Mouse (Mus musculus) adrenal gland, adult (tissue): ENCODE measurements at regions not wholly inside any gene's neighbourhood (a gene's known extent, or its start where the extent isn't known, plus 50 kb on each side); places are given as distances from the start of the nearest gene placed in this dataset.
"Not testable (repeated sequence)": the region's sequence is repeated elsewhere in the genome, so short reads cannot be mapped to it uniquely, and the experiment has no call there.

Source experiments
- DNase-seq, 2 experiments: peaks; one replicate each; pipeline ENCODE4 v3.0.0; 2022 to 2023; ENCODE audit warnings: low spot score in 1 of 2; ENCODE audit not compliant: inconsistent age in 2 of 2

DNA sequence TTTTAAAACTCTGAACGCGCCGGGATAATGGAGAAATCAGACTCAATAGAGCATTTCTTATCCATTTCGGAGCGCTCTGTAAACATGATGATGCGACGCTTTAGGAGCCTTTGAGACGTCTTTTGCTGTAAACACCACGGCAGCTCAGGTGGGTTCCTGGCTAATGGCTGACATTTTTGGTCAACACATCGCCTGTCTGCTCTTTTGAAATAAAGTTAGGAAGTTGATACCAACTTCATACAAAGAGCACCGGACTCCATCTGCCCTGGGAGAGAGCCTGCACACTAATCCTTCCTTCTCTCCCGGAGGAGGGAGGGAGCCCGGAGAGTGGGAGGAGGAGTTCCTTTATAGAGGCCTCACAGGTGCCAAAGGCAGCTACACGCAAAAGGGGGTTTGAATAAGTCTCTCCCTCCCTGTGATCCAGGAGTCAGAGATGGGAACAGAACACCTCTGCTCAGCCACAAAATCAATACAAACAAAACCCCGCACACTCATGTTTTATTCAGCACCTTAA lies 63.8 kb upstream of the Srsf6 start:
- no peak for DNase-seq

DNA sequence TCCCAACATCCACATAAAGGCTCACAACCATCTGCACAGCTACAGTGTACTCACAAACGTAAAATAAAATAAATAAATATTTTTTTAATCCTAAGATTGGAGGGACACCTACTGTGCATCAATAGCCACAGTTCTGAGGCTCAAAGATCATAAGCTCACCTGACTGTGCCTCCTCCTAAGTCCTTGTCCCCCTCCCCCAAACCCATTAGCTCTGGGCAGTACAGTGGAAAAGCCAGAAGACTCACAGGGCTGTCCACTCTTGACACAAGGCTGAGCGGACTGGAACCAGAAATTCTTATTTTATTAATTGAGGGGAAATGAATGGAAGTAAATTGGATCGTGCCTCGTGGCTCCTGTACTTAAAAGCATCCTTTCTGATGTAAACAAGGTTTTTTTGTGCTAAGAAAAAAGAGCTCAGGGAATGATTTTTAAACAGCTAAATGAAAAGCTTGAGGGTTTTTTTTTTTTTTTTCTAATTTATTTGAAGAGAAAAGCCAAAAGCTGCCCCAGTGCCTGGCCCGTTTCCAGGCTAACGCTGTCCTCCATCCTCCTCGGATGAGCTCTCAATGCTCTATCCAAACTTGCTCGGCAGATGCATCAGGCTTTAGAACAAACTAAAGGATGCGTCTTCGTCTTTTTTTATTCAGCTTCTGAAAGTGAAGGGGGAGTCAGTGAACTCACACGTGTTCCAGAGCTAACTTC lies 64.6 kb upstream of the Srsf6 start:
- no peak for DNase-seq

DNA sequence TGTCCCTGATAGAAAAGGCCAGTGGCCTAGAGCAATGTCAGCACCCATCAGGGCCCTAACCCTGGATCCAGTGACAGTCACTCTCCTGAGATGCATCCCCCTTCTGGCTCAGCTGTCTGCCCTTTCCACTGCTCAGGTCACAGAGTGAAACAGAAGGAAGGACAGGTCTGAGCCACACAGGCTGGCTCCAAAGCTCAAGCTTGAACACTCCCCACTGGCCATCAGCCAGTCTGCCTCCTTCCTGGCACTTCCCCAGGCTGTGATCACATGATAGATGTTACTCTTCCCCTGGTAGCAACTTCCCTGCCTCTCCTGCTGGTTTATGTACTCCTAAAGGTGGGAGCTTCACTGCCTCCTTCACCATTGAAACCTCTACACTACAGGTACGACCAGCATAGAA lies 66.8 kb upstream of the Srsf6 start:
- peak; percentile 9 to 69 for DNase-seq

DNA sequence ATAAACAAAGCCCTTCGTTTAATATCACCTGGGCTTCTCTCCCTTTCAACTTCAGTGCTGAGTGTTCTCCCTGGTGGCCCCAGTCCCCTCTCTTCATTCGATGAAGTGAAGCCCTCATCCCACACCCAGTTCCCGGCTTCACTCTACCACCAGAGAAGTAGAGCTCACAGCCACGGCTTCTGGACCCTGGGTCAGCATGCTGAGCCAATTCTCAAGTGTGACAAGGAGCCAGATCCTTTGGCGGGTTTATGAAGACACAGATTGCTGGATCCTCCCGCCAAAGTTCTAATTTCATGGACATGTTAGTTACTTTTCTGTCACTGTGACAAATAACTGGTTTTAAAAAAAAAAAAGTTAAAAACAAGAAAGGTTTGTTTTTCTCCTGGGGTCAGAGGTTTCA lies 76.7 kb upstream of the Srsf6 start:
- no peak for DNase-seq

DNA sequence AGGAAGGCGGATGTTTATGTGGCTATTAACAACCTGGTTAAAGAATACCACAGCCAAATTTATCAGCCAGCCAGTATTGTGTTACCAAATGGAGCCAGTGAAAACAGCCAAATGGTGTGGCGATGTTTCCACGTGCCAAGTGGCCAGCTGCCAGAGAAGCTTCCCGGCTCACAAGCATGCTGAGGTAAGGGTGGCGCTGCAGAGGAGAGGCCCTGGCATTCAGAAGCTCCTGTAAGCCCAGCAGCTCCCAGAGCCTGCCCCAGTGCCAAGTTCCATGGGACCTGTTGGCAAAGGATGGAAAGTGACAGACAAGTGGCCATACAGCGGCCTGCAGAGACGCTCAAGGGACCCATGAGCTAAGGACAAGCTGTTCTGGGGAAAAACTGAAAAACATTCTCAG lies 77.8 kb upstream of the Srsf6 start:
- peak in 1 of 2 experiments; percentile 41 for DNase-seq

DNA sequence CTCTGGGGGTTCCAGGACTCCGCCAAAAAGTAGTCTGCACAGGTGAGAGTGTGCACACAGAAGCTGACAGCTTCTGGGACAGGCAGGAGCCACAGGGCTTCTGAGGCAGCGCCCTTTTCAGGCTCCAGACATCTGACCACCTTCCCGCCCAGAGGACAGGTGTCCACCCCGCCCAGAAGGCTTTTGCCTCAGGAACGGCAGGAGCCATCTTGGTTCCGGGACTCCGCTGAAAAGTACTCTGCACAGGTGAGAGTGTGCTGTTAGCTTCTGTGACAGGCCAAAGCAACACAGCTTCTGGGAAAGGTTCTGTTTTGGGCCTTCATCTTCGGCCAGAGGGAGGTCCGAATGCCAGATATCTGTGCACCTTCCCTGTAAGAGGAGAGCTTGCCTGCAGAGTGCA lies 89.6 kb upstream of the Srsf6 start:
- DNase-seq = not testable (repeated sequence)

DNA sequence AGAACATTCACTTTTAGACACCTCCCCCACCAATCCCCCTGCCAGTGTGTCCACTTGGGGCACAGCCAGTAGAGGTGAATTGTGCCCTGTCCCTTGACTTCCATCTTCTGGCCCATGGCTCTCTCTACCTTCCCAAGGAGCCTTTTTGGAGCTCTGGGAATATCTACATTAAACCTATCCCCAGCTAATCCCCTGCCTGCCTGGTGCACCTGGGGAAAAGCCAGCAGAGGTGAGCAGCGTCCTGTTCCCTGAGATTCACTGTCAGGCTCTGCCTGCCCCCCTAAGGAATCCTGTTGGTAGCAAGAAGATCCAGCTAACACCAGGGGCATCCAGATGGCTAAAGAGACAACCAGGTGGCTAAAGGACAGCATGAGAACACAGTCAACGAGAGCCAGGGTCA lies 93.6 kb upstream of the Srsf6 start:
- DNase-seq = no peak

DNA sequence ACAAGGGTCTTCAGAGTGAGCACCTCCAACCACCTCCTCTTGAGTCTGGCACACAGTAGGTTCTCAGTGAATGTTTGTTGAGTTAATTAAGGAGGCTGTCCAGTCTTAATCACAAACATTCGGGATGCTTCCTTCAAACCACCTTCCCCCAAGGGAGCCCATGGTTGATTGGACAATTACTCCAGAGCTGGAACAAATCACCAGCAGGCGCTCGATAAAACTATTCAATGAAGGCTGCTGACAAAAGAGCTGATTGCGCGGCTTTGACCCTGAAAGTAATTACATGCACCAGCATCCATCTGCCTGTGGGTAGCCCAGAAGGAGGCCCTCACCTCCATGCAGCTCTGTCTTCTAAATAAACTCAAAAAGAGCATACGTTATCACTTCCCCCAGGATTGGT lies 97.6 kb upstream of the Srsf6 start:
- DNase-seq = no peak

DNA sequence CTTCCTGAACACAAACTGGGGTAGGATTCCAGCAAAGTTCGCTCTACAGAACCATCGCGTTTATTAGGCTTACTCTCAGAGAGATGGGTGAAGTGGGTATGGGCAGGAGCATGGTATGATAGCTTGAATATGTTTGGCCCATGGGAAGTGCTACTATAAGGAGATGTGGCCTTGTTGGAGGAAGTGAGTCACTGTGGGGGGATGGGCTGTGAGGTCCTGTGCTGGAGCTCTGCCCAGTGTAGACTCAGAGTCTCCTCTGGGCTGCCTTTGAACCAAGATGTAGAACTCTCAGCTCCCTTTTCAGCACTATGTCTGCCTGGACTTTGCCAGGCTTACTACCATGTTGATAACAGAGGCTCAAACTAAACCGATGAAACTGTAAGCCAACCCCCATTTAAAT lies 112.5 kb upstream of the Srsf6 start:
- DNase-seq = peak; percentile 48 to 80

DNA sequence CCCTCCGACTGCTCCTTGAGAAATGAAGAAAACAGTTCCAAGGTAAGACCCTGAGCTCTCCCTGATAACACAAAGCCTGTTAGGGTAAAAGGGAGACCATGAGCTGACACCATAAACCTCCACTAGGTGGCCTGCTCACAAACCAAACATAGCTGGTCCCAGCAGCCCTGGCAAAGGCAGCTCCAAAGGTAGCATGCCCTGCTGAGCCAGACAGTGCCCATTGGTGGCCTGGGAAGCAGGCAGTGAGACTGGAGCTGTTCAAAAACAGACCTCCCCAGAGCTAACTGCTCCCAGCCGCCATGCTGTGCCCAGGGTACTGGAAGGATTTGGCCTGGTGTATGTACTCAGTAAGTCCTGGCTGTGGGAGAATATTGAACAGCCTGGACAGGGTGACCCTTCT lies 117.1 kb upstream of the Srsf6 start:
- peak; percentile 10 to 63 for DNase-seq

DNA sequence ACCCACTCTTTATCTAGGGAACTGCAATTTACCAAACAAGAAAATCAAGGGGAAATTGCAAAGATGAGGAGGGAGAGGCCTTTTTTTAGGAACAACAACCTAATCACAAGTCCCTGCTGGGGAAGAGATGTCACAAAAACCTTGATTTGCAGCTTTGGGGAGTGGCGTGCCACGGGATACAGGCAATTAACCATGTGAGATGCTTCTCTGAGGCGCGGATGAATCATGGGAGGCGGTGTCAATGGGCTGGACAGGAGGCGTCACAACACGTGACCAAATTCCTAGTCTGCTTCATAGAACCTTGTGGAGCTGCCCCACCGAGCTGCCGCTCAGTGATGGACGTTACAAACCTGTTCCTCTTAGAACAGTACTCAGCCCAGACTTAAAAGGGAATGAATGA lies 123.6 kb upstream of the Srsf6 start:
- no peak for DNase-seq

DNA sequence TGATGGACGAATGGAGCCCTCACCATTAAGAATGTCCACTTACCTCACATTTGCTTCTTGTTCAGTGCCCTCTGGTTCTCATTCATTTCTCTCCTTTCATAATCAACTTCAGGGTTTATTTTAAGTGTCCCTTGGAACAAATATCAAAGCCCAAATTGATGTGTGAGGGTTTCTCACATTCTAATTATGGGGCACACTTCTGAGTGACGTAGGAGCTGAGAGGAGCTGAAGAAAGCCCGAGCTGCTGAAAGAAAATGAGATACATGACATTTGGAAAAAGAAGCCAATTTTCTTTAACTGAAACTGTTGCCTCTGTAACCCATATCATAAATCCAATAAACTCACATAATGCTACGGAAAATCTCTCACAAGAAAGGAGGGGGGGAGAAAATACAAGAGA lies 134.8 kb upstream of the Srsf6 start:
- DNase-seq = no peak

DNA sequence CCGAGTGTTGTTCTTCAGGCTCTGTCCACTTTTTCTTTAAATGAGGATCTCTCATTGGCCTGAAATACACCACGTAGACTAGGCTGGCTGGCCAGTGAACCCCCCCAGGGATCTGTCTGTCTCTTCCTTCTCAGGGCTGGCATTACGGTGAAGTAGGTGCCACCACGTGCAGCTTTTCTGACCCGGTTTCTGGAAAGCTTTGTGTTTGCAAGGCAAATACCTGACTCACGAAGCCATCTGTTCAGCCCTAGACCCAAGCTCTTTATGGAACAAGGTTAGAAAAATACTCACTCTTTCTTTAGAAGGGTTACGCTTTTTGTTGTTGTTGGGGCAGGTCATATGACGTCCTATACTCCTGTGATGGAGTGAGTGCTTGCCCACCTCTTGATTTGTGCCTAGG lies 133.3 kb upstream of the Ptprt start:
- no peak for DNase-seq

DNA sequence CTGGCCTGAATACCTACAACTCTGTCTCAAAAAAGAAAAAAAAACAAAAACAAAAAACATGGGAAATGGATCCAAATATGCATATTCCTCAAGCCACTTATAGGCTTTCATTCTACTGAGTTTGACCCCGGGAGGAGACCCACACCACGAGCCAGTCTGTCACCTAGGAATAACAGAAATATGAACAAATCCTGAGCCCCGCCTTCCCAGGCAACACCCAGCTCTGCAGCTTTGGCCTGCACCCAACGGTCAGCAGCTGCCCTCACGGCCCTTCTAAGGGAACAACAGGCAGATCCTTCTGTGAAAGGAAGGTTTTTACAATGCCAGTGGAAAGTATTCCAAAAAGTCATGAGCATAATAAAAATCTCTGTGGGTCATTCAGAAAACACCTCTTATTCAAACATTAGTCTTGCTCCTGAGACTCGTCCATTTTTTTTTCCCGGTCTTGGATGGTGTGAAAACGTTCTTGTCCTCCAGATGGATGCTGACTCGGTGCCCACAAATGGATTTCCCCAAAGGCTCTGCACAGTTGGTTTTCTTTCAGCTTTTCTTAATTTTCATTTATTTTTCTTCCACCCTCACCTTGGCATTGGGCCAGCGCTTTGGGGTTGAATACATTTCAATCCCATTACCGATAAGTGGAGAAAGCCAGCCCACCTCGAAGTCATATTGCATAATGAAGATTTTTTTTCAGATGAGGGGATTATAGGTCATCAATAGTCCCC lies 130.6 kb upstream of the Ptprt start:
- peak in 1 of 2 experiments; percentile 35 for DNase-seq

DNA sequence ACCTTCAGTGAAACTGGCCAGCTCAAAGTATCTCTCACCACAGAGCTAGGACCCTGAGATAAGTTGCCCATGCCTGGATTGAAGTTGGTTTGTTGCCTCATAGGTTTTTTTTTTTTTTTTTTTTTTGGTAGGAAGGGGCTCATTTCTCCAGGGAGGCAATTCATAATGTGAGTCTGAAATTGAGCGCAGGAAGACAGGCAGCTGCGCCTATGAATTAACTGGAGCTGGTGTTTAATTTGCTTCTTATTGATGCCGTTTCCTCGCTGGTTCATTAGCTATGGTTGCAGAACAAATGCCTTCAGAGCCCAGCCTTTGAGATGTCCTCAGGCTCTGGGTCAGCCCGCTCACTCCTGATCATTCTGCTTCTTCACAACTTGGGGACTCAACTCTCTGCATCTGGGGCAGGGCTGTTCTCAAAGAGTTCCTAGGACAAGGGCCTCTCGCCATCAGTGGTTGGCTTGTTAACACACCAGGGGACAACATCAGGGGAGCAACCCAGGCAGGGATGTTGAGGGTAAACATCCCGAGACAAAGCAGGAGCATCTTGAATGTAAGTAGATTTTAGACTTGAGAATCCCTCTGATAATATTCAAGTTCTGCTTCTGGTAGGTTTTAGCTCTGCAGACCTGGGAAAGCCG lies 123.3 kb upstream of the Ptprt start:
- DNase-seq = no peak

DNA sequence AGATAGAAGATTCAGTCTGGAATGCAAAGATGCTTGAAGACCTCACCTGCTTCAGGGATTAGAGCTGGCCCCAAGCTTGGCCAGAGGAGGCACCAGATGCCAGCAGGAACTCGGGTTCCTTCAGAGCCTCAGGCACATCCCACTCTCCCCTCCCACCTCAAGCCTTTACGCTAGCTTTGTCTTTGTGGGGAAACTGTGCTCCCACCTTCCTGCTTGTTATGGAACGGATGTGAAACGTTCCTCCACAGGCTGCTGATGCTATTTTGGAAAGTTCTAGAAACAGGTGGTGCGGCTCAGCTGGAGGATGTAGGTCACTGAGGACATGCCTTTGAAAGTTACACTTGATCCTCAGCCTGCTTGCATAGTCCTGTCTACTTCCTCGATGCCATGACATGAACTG lies 120.7 kb upstream of the Ptprt start:
- no peak for DNase-seq

DNA sequence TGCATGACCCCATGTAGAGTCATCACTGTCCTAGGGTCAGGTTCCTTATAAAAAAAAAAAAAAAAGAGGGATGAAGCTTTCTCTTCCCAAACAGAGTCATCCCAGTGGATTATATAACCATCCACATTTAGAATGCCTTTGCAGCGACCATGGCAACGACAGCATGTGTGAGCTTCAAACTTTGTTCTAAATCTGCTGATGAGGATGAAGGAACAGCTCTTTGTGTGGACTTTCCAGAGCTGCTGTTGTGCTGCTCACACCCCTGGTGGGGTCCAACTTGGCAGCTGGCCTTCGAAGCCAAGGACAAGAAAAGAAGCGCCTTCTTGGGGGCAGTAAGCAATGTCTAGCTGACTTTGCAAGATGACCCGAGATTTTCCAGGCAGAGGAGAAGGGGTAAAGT lies 115.6 kb upstream of the Ptprt start:
- no peak for DNase-seq

DNA sequence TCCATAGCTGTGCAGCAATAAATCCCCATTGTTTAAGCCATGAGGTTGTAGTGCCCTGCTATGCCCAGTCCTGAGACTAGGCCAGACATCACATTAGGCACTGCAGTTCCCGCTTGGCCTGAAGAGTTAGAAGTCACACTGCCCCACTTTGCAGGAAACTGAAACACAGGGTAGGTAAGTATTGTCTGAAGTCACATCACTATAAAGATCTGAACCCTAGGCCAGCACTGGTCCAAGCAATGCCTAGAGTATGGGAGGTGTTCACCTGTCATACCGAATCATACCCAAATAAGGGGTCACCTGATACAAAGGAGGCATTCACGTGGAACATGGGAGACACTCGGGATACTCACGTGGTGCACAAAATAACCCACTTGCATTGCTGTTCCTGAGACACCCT lies 111.6 kb upstream of the Ptprt start:
- no peak for DNase-seq

DNA sequence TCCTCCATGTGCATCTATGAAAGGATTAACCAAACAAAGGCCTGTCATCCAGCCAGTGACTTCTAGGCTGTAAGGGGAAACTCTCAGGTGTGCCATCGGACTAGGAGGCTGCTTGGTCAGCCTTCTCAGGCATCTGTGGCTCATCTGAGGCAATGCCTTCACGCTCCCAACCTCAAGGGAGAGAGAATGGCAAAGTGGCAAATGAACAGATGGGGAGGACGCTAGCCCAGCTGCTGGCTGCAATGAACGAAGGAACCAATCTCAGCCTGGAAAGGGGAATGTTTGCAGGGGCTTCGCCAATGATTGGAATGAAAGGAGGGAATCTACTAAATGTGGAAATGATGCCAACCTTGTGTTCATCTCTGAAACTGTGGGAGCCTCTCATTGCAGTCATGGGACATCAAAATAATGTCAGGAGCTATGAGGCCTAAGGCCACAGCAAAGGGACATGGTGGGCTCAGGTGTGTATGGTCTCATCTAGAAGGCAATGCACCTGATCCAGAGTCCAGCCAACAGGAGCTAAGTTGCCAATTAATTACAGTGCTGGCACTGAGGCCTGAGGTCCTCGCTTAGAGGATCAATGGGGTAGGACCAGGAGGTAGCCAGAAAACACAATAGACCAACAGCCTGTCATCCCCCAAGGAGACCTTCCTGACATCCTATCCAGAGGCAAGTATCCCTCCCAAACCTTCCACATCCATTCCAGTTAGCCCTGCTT lies 108.9 kb upstream of the Ptprt start:
- no peak for DNase-seq

DNA sequence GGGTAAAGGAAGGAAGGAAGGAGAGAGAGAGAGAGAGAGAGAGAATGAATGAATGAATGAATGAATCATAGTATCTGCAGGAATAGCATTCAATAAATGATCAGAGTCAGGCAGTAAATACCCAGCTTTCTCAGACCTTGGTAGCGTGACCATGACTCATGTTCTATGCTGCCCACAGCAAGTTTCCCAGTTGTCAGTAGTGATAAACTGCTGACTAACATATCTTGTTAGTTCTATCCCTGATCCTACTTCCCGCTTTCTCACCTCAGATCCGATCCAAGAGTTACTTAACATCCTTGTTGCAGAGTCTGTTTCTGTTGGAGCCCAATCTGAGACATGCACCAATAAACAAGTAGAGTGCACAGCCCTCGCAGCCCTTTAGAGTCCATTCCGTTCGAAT lies 103.1 kb upstream of the Ptprt start:
- DNase-seq = peak in 1 of 2 experiments; percentile 26

DNA sequence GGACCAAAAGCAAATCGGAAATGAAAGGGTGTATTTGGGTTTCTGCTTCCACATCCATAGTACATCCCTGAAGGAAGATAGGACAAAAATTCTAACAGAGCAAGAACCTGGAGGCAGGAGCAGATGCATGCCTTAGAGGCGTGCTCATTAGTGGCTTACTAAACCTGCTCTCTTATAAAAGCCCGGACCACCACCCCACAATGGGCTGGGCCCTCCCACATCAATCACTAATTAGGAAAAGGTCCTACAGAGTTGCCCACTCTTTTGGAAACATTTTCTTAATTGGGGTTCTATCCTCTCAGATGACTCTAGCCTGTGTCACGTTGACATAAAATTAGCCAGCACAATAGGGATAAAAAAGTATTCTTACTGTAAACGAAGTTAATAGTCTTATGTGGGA lies 79.6 kb upstream of the Ptprt start:
- no peak for DNase-seq

DNA sequence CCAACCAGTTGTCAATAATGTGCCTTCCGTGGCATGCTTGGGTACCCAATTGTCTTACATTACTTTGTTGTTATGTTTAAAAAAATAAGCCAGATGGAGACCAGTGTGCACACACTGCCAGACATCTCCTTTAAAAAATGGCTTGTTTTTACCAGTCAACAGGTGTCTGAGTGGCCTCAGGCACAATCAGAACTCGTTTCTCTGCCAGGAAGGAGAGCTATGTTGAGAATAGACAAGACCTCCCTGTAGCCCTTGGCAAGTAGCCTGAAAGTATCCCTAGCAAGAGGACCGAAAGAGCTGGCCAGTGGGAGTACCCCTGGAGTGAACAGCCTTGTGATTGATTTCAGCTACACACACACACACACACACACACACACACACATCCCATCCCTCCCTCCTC lies 74.8 kb upstream of the Ptprt start:
- DNase-seq = no peak
